Mouse (Mus musculus): ENCODE measurements around the gene Frk.
"Not testable (repeated sequence)": the region's sequence is repeated elsewhere in the genome, so short reads cannot be mapped to it uniquely, and the experiment has no call there.

Frk gene

DNA sequence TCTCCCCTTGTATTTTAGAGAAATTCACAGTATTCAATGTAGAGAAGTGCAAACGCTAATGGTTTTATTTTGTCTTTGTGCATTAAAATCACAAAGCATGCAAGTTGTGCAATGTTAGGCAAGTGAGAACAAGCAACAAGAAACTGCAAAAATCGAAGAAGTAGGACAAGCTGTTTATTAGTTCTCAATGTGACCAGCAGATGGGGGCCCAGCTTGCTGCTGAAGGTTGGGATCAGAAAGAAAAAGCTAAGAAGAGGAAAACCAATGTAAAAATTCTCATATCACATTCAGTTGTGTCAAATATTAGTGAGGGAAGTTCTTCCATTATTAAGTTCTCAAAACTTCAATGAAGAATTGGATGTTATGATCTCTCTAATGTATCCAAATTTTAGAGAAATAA is 134.0 kb downstream of the Frk start:
- DNase-seq (ENCODE audit: low spot score): no peak

DNA sequence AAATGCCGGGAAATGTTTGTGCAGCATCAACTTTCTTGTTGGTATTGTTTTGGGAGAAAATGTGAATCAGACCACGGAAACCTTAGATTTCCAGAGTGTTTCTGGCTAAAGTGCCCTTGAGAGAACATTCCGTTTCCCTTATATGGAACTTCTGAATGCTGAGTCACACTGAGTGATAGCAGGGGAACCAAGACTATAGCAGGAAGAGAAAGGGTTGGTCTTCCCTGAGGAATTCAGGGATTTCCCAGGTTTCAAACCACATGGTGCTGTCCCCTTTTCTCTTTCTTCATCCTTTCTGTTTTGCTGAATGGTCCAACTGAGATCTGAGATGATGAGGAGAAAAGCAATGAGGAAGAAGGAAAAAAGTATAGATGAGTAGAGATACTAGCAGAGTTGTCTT is 135.3 kb downstream of the Frk start:
- no peak for DNase-seq (ENCODE audit: low spot score)

DNA sequence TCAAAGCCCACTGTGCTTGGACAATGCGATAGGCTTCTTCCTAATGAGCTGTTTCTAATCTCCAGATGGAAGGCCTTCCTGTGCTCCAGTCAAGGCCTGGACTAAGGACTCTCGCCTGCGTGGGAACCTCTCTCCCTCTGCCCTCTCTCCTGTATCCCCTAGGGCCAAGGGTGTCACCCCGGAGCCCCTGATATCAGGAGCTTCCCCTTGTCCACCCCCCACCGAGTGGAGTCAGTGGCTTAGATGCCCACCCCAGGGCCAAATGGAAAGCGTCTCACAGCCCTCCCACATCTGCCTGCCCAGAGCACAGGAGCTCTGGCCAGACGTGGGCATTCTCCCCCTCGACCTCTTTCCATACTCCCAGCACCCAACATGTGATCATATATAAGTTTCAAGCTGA is 137.3 kb downstream of the Frk start:
- DNase-seq (ENCODE audit: low spot score): not testable (repeated sequence)

DNA sequence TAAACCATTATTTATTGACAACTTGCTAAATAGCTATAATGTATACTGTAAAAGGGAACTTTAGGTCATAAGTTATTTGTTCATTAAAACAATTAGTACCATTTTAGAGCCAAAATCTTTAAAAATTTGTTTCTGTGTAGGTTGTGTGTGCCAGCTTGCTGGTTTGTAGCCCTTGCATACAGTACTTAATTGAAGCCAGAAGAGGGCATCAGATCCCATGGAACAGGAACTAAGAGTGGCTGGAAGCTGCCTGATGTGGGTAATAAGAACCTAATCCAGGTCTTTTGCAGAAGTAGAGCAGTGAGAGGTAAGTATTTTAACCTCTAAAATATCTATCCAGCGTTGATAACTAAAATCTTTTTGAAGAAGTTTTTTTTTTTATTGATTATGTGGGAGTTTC is 155.0 kb downstream of the Frk start:
- no peak for DNase-seq (ENCODE audit: low spot score)
